Mouse (Mus musculus) embryonic facial prominence, embryonic 11.5 days (tissue): ENCODE data around the gene Serinc5. TPM values are rescaled to one million over a fixed set of nuclear protein-coding genes. Genes with fewer than 3 reads are reported as not detected.

Experiments
- ATAC-seq: fragments of 200-750 bp; cut with Nextera tagmentation; replicated peaks from 2 replicates; pipeline ENCODE4 v1.8.0; 2017; ENCODE audit warnings: low read depth; ENCODE audit not compliant: insufficient number of reproducible peaks, low FRiP score, low TSS enrichment
- DNase-seq: peaks from one replicate; pipeline ENCODE4 v3.0.0-alpha.2; 2015; ENCODE audit warnings: low spot score
- H3K27ac ChIP-seq: fragments of 300-500 bp; sonication (generic); replicated peaks from 2 replicates; pipeline ENCODE4 v1.5.1; 2014; ENCODE audit warnings: mild to moderate bottlenecking, low read depth, low read length, control low read depth
- H3K27me3 ChIP-seq: fragments of 300-500 bp; sonication (generic); 2 replicates; pipeline ENCODE4 v1.6.1; 2014; ENCODE audit warnings: mild to moderate bottlenecking, low read length, moderate library complexity, mixed read lengths; ENCODE audit not compliant: control insufficient read depth, insufficient read depth
- H3K36me3 ChIP-seq: fragments of 300-500 bp; sonication (generic); replicated peaks from 2 replicates; pipeline ENCODE4 v1.6.1; 2014; ENCODE audit warnings: low read depth, mild to moderate bottlenecking, low read length, moderate library complexity, mixed read lengths; ENCODE audit not compliant: control insufficient read depth, insufficient read depth
- H3K4me1 ChIP-seq: fragments of 300-500 bp; sonication (generic); 2 replicates; pipeline ENCODE4 v1.6.1; 2014; ENCODE audit warnings: low read length, mixed read lengths; ENCODE audit not compliant: control insufficient read depth, insufficient read depth
- H3K4me2 ChIP-seq: fragments of 300-500 bp; sonication (generic); 2 replicates; pipeline ENCODE4 v1.6.1; 2014; ENCODE audit warnings: low read depth, mild to moderate bottlenecking, control low read depth, low read length, moderate library complexity
- H3K4me3 ChIP-seq: fragments of 300-500 bp; sonication (generic); 2 replicates; pipeline ENCODE4 v1.5.1; 2014; ENCODE audit warnings: low read depth, low read length, control low read depth
- H3K9ac ChIP-seq: fragments of 300-500 bp; sonication (generic); replicated peaks from 2 replicates; pipeline ENCODE4 v1.6.1; 2014; ENCODE audit warnings: mild to moderate bottlenecking, control low read depth, low read length
- H3K9me3 ChIP-seq: fragments of 300-500 bp; sonication (generic); replicated peaks from 2 replicates; pipeline ENCODE4 v1.6.1; 2016; ENCODE audit warnings: mild to moderate bottlenecking, low read length, inconsistent platforms, mixed read lengths; ENCODE audit not compliant: control insufficient read depth
- WGBS: fragments of 180-500 bp; shearing (Covaris S2); extraction: QIAGEN DNeasy Blood & Tissue Kit; methylation state at CpG from one replicate; pipeline ENCODE4 v1.1.7; 2014; 5-methylcytosine and 5-hydroxymethylcytosine counted together
- polyA plus RNA-seq: library from polyadenylated mRNA; unstranded; fragments of >200 nt; fragmentation: Nextera tagmentation; extraction: Ambion mirVana; gene quantifications from 2 replicates; pipeline ENCODE4 v1.2.1, GENCODE M21; 2014

The Serinc5 gene
- polyA plus RNA-seq, 1 experiment from 2014 or later, result 9.8 TPM

- H3K36me3 ChIP-seq, result no peaks in the 10 kb centered on the region
- ATAC-seq, result no peak
- DNase-seq, result no peak
- 0 out of 2 replicates have a peak, but pooled peaks cover 4% of the 10 kb centered on the region for H3K4me1 ChIP-seq
- H3K27me3 ChIP-seq, result no peaks in the 10 kb centered on the region
- H3K27ac ChIP-seq, result no peak overlapping the region
- H3K4me2 ChIP-seq, result no peak overlapping the region
- no peaks in the 10 kb centered on the region for H3K9me3 ChIP-seq
- no peak overlapping the region for H3K9ac ChIP-seq
- whole genome bisulfite sequencing, result 80% methylated on average over 3 of the region's 3 CpGs
- H3K4me3 ChIP-seq, result no peak overlapping the region
Observed at GRCm38 (mm10) chr13:92659611-92660010, 48.7 kb downstream of the Serinc5 start.

DNA sequence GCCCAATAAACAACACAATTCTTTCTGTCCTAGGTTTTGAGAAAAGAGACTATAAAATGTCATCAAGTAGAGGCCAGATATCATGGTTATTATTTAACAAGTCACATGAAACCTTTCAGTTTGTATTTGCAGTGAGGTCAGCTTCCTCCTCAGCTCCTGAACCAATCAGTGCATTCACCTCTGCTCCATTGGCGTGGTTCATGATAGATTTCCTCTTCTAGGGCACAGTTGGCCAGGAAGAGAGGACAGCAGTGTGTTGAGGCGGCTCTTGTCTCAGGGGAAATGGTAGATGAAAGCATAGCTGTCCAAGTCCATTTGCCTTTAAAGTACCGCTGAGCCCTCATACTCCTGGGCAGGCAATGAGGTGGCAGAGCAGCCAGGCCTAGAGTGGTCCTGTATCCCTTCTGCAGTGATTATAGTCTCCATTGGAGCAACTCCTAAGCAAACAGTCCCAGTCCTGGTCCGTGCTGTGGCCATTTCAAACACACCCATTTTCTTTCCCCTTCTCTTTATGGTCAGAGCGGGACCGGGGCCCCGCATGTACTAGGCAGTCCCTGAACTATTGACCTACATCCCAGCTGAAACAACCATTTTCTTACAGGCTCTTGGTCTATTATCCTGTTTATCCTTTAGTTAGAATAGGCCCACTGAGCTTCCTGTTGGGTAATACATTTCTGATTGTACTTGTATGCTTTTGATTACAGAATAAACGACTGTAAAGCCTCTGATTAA is 51.8 kb downstream of the Serinc5 start:
- H3K27ac ChIP-seq, result no peak overlapping the region
- H3K4me3 ChIP-seq, result no peak overlapping the region
- no peak for ATAC-seq
- WGBS, result 47% methylated on average over 8 of the region's 8 CpGs
- no peak overlapping the region for H3K4me2 ChIP-seq
- H3K4me1 ChIP-seq, result 0 out of 2 replicates have a peak, but pooled peaks cover 4% of the 10 kb centered on the region
- H3K9me3 ChIP-seq, result no peaks in the 10 kb centered on the region
- DNase-seq, result peak; percentile 30
- H3K9ac ChIP-seq, result no peak overlapping the region
- no peaks in the 10 kb centered on the region for H3K36me3 ChIP-seq
- H3K27me3 ChIP-seq, result no peaks in the 10 kb centered on the region

- Histone ChIP-seq H3K4me3 (no peak overlapping the region), H3K27ac (no peak overlapping the region), H3K4me1 (0 out of 2 replicates have a peak, but pooled peaks cover 4% of the 10 kb centered on the region), H3K4me2 (no peak overlapping the region), H3K27me3 (no peaks in the 10 kb centered on the region), H3K9me3 (no peaks in the 10 kb centered on the region), H3K9ac (no peak overlapping the region), H3K36me3 (no peaks in the 10 kb centered on the region)
- ATAC-seq (no peak), DNase-seq (no peak)
- WGBS, result 73% methylated on average over 4 of the region's 4 CpGs
Observed at GRCm38 (mm10) chr13:92665008-92665407, 54.1 kb downstream of the Serinc5 start.

GRCm38 (mm10) chr13:92668214-92668985 is 57.5 kb downstream of the Serinc5 start:
- Histone ChIP-seq H3K4me1 (no peaks in the 10 kb centered on the region), H3K27ac (no peak overlapping the region), H3K4me3 (no peak overlapping the region), H3K9ac (no peak overlapping the region), H3K36me3 (no peaks in the 10 kb centered on the region), H3K9me3 (no peaks in the 10 kb centered on the region), H3K27me3 (no peaks in the 10 kb centered on the region), H3K4me2 (no peak overlapping the region)
- WGBS, result 94% methylated on average over 6 of the region's 6 CpGs
- ATAC-seq, result no peak
- DNase-seq, result no peak

GRCm38 (mm10) chr13:92671727-92672126 is 60.8 kb downstream of the Serinc5 start:
- H3K36me3 ChIP-seq, result no peaks in the 10 kb centered on the region
- H3K4me2 ChIP-seq, result no peak overlapping the region
- ATAC-seq (no peak), DNase-seq (no peak)
- H3K4me3 ChIP-seq, result no peak overlapping the region
- no peak overlapping the region for H3K27ac ChIP-seq
- H3K4me1 ChIP-seq, result no peaks in the 10 kb centered on the region
- H3K9ac ChIP-seq, result no peak overlapping the region
- WGBS, result 74% methylated on average over 1 of the region's 1 CpGs
- no peaks in the 10 kb centered on the region for H3K27me3 ChIP-seq
- H3K9me3 ChIP-seq, result no peaks in the 10 kb centered on the region

GRCm38 (mm10) chr13:92674676-92675075 is 63.8 kb downstream of the Serinc5 start:
- Histone ChIP-seq H3K27me3 (no peaks in the 10 kb centered on the region), H3K36me3 (no peaks in the 10 kb centered on the region), H3K4me1 (no peaks in the 10 kb centered on the region), H3K9me3 (no peaks in the 10 kb centered on the region), H3K27ac (no peak overlapping the region), H3K4me2 (no peak overlapping the region), H3K9ac (no peak overlapping the region), H3K4me3 (no peak overlapping the region)
- WGBS, result 42% methylated on average over 2 of the region's 2 CpGs
- DNase-seq (no peak), ATAC-seq (no peak)

- 66% methylated on average over 3 of the region's 3 CpGs for WGBS
- ATAC-seq (no peak), DNase-seq (no peak)
- Histone ChIP-seq H3K27me3 (no peaks in the 10 kb centered on the region), H3K4me1 (no peaks in the 10 kb centered on the region), H3K9ac (no peak overlapping the region), H3K9me3 (no peaks in the 10 kb centered on the region), H3K36me3 (no peaks in the 10 kb centered on the region), H3K4me3 (no peak overlapping the region), H3K4me2 (no peak overlapping the region), H3K27ac (no peak overlapping the region)
Observed at GRCm38 (mm10) chr13:92675308-92675707, 64.4 kb downstream of the Serinc5 start.
